Mouse (Mus musculus) spleen, adult 18-20 months (tissue): ENCODE measurements at regions not wholly inside any gene's neighbourhood (a gene's known extent, or its start where the extent isn't known, plus 50 kb on each side); places are given as distances from the start of the nearest gene placed in this dataset.
"Not testable (repeated sequence)": the region's sequence is repeated elsewhere in the genome, so short reads cannot be mapped to it uniquely, and the experiment has no call there.

Source experiments
- DNase-seq, 2 experiments: peaks; one replicate each; pipeline ENCODE4 v3.0.0; 2022; ENCODE audit warnings: mixed read lengths in 2 of 2

DNA sequence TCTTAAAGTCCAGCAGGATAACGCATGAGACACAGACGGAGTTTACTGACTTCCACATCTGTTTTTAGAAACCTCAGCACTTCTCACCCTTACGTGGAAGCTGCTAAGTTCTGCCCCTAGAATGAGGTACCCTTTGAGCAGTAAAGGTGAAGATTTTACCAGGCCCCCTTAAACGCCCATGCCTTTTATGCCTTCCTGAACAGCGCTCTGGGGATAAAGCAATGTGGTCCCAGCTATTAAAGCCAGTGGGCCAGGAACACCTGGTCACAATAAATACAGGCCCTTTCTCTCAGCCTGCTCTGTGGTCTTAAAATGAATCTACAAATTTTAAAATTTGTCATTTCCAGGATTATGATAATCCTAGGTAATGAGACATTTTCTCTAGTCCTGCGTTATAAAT is 57.9 kb downstream of the Llph start:
- no peak for DNase-seq

DNA sequence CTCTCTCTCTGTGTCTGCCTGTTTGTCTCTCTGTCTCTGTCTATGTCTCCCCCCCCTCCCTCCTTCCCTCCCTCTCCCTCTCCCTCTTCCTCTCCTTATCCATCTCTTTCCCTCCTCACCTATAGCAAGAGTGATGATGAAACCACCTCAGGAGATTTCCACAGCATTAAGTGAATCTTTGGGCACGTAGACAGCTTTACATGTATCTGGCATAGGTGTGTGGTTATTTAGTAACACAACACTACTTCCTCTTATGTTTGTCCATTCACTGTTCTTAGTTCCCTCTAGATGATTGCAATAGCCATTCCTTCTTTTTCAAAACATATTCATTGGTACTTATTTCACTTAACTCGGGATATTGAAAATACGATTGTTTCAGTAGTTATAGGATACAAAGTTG is 65.0 kb downstream of the Llph start:
- DNase-seq = no peak

DNA sequence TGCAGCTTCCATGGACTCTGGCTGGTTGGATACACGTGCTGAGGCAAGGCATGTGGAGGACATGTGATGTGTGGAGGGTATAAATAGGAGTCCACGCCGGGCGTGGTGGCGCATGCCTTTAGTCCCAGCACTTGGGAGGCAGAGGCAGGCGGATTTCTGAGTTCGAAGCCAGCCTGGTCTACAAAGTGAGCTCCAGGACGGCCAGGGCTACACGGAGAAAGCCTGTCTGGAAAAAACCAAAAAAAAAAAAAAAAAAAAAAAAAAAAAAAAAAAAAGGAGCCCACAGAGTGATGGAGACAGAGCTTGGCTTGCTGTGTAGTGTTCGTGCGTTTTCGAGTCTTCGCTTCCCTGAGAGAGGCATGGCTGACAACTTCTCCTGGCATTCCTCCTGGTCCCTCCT is 66.5 kb downstream of the Llph start:
- DNase-seq = not testable (repeated sequence)

DNA sequence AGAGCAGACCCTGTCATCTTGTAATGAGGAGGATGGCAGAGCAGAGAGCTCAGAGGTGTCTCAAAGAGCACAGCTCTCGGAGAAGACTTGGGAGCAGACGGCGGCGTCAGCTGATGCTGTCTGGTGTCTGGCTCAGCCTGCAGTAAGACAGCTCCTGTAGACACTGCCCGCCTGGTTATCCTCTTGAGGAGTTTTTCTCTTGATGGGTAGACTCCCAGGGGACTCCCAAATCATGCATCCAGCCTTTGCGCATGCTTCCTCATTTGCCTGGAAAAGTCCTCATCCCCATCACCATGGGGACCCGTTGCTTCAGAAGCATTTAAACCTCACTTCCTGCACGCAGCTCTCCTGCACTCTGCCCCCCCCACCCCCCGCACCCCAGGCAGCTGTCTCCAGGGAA is 67.6 kb downstream of the Llph start:
- no peak for DNase-seq

DNA sequence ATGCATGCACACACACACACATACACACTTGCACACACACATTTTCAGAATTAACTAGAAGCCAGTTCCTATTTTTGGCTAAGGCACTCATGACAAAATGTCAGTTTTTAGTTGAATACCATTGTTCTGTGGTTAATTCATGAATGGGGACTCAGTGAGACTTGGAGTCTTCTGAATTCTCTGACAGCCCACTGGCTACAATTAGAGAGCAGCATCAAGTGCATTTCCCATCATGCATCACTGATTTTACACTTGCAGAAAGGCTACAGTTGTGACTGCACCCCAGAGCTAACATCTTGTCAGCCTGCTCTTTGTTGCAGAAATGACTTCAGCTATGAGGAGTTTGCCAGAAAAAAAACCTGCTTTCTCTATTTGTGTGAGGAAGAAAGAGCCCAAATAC is 70.4 kb downstream of the Llph start:
- no peak for DNase-seq

DNA sequence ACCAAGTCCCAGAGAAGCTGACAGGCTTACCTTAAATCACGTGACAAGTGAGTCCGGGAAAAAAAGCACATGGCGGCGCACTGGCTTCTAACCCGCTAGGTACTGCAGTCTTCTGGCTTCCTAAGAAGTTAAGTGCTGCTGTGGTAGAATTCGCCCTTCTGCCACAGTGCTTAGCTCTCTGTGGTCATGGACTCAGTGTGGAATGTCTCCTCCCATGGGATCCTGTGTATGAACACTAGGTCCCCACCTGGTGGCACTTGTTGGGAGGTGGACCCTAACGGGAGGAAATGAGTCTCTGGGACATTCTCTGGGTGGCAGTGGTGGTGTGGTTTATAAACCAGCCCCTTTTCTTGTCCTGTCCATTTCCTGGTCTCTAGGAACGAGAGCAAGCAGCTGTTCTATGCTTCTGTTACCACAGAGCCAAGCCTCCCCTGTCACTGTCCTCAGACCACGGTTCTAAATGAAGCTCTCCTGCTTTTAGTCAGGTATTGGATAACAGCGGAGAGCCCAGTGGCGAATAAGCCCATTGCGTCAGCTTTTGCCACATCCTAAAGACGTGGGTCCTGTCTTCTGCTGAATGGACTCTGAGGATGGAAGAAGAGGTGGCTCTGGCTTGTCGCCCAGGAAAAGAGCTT is 71.5 kb downstream of the Llph start:
- no peak for DNase-seq

DNA sequence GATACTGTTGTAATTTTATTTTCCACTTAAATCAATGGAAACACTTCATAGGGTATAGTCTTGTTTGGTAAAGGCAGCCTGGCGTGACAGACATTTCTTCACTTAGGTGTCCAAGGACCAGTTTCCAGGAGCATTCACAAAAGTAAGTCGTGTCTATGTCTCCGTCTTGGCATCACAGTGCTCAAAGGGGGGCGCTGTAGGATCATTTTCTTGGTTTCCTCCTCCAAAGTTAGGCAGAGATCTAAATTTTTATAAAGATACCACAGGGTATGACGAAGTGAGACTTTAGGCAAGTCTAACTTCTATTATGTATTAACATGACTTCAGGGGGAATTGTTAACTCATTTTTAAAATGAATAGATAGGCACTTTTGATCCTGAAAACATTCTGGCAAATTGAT is 79.1 kb downstream of the Llph start:
- peak in 1 of 2 experiments; percentile 4 for DNase-seq

DNA sequence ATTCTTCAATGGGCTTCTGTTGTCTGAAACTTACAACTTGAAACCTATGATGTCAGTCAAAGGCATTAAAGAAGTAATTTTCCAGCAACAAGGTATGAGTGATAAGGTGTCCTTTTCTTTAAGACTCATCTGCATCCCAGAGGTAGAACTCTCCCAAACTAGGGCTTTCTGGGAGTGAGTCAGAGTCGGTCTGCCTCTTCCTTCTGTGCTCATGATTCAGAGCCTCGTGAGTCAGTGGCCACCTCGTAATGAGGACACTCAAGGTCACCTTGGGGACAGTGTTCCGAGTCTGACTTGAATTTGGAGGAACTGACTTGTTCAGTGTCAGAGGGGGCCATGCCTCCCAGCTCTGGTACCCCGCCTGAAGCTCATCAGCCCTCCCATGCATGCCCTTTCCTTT is 81.8 kb downstream of the Llph start:
- no peak for DNase-seq
